Mouse (Mus musculus) heart, adult 2 months (tissue): ENCODE data around the gene Sertad3.

Experiments used
- CTCF ChIP-seq: fragments of 200-600 bp; IDR thresholded peaks from 2 replicates; pipeline ENCODE4 v1.8.1; 2022; ENCODE audit warnings: antibody characterized with exemption, mild to moderate bottlenecking, moderate library complexity
- EP300 ChIP-seq: fragments of 200-500 bp; IDR thresholded peaks from 2 replicates; pipeline ENCODE4 v1.6.1; 2011; ENCODE audit warnings: low read depth, low read length, control low read depth; ENCODE audit not compliant: insufficient read depth
- POLR2A ChIP-seq: fragments of 200-500 bp; IDR thresholded peaks from 2 replicates; pipeline ENCODE4 v1.6.1; 2011; ENCODE audit warnings: mild to moderate bottlenecking, low read depth, low read length, control low read depth; ENCODE audit not compliant: insufficient read depth

GRCm38 (mm10) chr7:27480506-27480905, 6.9 kb downstream of the Sertad3 start:
- no peak for TF ChIP-seq POLR2A
- no peak for TF ChIP-seq CTCF
- TF ChIP-seq EP300: no peak
